Mouse (Mus musculus): ENCODE data around the gene Msmp. TPM values are rescaled to one million over a fixed set of nuclear protein-coding genes. Genes with fewer than 3 reads are reported as not detected.

Msmp gene
- total RNA-seq, 2 experiments from 2014 or later: not detected

DNA sequence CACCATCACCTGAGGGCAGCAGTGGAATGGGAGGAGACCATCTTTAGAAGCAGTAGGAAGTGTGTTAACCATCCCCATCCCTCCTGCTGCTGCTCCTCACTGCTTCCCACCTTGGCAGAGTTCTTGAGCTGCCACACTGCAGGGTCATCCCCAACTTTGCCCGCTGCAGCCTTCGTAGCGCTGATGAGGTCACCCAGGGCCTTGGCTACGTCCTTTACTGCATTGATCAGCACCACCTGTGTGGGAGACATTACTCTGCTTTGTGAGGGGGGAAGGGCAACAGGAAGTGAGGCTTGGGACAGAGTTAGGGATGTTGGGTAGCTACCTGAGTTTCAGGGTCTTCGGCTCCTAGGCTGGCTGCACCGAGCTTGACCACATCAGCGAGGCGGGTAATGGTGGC lies 48.7 kb downstream of the Msmp start:
- intact Hi-C loops (cut with DNase I): no loop called here
- Histone ChIP-seq H3K27ac (no peak overlapping the region), H3K4me3 (no peak overlapping the region)
- no peak for TF ChIP-seq CTCF (IDR thresholded peaks at IDR 0.05)
- no peak for DNase-seq (ENCODE audit: extremely low spot score in 1 of 2, low spot score in 2 of 2)

DNA sequence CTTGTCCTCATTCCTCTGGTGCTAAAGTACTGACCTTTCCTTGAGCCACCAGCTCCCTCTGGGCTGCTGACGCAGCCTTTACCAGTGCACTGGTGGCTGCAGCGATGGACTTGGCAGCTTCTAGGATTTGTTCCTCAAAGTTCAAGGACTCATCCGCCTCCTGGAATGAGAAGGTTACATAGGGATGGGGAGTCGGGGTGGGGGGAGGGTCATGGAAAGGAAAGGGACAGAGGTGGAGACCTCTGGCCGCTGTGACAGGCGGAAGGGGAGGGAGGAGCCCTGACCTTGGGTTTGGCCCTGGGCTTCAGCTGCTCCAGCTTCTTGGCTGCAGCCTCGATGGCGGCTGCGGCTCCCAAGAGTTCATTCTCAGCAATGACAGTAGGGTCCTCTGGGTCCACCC lies 51.0 kb downstream of the Msmp start:
- TF ChIP-seq CTCF (IDR thresholded peaks at IDR 0.05): no peak
- intact Hi-C loops (cut with DNase I): loop anchor here (5.0 kb wide), 1 partner anchor 44 kb away; the partner anchor contains the start of genes Gba2 and Rgp1
- DNase-seq (ENCODE audit: extremely low spot score in 1 of 2, low spot score in 2 of 2): no peak
- no peak overlapping the region for H3K4me3 ChIP-seq
- H3K27ac ChIP-seq: no peak overlapping the region

Small RNA genes within 50 kb of the gene (microRNA-seq; reads per million reads assigned to microRNA genes)
- 0 to 0.72 reads per million in 2 experiments for gene Gm25262

Other genes with a start within 250 kb of the Msmp start
- gene Rusc2, start 202.5 kb downstream of the Msmp start, total RNA-seq (2021): 100 to 1,000 TPM; 137 to 144 TPM
- gene Fam166b, start 155.4 kb downstream of the Msmp start, total RNA-seq (2021): 1 to 10 TPM in 1 of 2 experiments, under 1 TPM in 1; 0.68 to 1.3 TPM
- 100 to 1,000 TPM; 102 to 103 TPM for gene Tesk1, start 142.6 kb downstream of the Msmp start, total RNA-seq (2021)
- gene Cd72, start 129.9 kb downstream of the Msmp start, total RNA-seq (2021): 1 to 10 TPM; 1.1 to 1.4 TPM
- not detected for gene Sit1, start 100.8 kb downstream of the Msmp start, total RNA-seq (2021)
- gene Ccdc107, start 91.6 kb downstream of the Msmp start, total RNA-seq (2021): 10 to 100 TPM; 28.1 to 31.8 TPM
- gene Arhgef39, start 84.8 kb downstream of the Msmp start, total RNA-seq (2021): 1 to 10 TPM in 1 of 2 experiments, under 1 TPM in 1; 0.41 to 1.7 TPM
- gene Car9, start 77.5 kb downstream of the Msmp start, total RNA-seq (2021): not detected
- gene Tpm2, start 60.7 kb downstream of the Msmp start, total RNA-seq (2021): 1 to 10 TPM; 7.0 to 8.8 TPM
- 10 to 100 TPM; 74.6 to 77.9 TPM for gene Creb3, start 22.2 kb downstream of the Msmp start, total RNA-seq (2021)
- 10 to 100 TPM; 50.7 to 52.2 TPM for gene Tln1, start 21.8 kb downstream of the Msmp start, total RNA-seq (2021)
- 10 to 100 TPM; 49.6 to 55.4 TPM for gene Rgp1, start 5.8 kb downstream of the Msmp start, total RNA-seq (2021)
- gene Gba2, start 5.6 kb downstream of the Msmp start, total RNA-seq (2021): 10 to 100 TPM; 69.2 to 70.6 TPM
- gene Npr2, start 47.4 kb upstream of the Msmp start, total RNA-seq (2021): 10 to 100 TPM; 60.9 to 62.0 TPM
- gene Spag8, start 69.1 kb upstream of the Msmp start, total RNA-seq (2021): 1 to 10 TPM in 1 of 2 experiments, under 1 TPM in 1; 0.95 to 1.6 TPM
- 10 to 100 TPM; 30.9 to 33.5 TPM for gene Hint2, start 72.0 kb upstream of the Msmp start, total RNA-seq (2021)
- gene Tmem8b, start 84.5 kb upstream of the Msmp start, total RNA-seq (2021): 10 to 100 TPM; 63.1 to 66.2 TPM
- 1 to 10 TPM; 1.8 to 2.2 TPM for gene Fam221b, start 84.7 kb upstream of the Msmp start, total RNA-seq (2021)
- not detected for gene Olfr70, start 116.3 kb upstream of the Msmp start, total RNA-seq (2021)
- not detected for gene Olfr71, start 125.8 kb upstream of the Msmp start, total RNA-seq (2021)
- 1 to 10 TPM in 1 of 2 experiments, under 1 TPM in 1; 0.87 to 1.1 TPM for gene Hrct1, start 142.7 kb upstream of the Msmp start, total RNA-seq (2021)
- under 1 TPM; 0.63 to 1.00 TPM for gene Spaar, start 145.5 kb upstream of the Msmp start, total RNA-seq (2021)
- not detected for gene Olfr159, start 186.5 kb upstream of the Msmp start, total RNA-seq (2021)
- gene Olfr156, start 239.4 kb upstream of the Msmp start, total RNA-seq (2021): not detected

All from left cerebral cortex, adult 2 months (tissue).